Mouse (Mus musculus): ENCODE measurements around the gene Mrpl3.
"Not testable (repeated sequence)": the region's sequence is repeated elsewhere in the genome, so short reads cannot be mapped to it uniquely, and the experiment has no call there.

Mrpl3 gene

DNA sequence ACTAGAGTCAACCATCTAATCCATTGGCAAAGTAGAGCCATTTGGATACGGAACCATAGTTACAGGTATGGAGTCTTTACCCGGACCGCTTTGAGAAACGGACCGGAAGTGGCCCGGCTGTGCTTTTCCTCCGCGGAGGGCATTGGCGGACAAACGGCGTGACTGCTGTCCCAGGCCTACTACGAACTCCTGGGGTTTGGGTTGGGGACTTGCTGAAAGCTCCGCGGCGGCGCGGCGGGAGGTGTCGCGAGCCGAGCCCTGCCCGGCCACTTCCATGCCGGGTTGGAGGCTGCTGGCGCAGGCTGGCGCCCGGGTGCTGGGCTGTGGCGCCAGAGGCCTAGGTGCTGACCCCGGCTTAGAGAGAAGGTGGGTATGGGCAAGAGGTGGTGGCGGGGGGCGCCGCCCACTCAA is at the start of gene Mrpl3:
Gene Mrpl3 (plus strand): TSS at position 93 of the 411 bp plus-strand sequence.
- peak; percentile 77 for DNase-seq (ENCODE audit: low spot score)

DNA sequence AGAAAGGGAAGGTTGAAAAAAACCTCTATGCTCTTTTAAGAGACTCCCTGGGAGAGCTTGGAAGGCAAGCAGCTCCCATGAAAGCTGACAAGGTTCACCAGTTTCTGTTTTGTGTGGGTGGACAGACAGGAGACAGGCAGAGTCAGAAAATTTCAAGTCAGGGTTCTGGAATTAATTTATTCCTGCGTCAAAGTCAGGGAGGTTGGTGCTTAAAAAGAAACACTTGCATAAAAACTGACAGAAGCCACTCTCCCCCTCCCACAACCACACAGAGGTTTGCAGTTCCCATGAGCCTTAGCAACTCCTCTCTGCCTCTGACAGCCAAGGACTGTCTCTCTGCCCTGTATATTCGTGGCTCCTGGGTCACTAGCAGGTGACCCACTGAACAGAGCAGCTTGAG is 42.3 kb upstream of the Mrpl3 start:
- DNase-seq (ENCODE audit: low spot score): no peak

DNA sequence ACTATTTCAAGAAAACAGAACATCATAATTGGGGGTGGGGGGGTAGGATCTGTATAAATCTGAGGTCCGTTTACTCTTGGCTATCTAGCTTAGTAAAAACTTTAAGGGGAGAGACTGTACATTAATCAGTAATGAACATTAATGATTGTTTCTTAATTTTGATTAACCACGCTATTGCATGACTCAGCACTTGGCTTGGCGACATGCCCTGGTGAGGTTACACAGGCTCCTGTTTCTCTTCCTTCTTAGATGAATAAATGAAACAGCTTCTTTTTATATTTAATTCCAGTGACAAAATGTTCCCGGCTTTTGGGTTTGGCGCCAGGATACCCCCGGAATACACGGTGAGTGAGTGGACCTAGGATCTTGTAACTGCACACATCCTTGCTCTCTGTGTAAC is 34.9 kb upstream of the Mrpl3 start:
- DNase-seq (ENCODE audit: low spot score): no peak

DNA sequence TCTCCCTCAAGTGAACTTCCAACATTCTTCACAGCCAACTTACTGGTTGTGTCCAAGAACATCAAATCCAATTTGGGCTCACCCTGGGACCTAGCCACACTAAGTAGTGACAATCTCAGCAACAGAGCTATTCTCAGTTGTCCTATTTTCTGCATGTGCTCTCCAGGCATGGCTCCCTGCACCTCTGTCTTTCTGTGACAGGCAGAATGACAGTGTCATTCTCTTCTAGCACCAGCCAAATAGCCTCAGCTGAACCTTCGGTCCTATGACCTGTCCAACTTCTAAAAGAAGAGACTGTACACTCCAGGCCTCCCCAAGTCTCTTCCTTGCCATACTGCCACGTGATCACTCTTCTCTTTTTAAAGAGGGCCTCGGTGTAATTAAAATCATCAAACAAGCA is 24.7 kb upstream of the Mrpl3 start:
- no peak for DNase-seq (ENCODE audit: low spot score)

DNA sequence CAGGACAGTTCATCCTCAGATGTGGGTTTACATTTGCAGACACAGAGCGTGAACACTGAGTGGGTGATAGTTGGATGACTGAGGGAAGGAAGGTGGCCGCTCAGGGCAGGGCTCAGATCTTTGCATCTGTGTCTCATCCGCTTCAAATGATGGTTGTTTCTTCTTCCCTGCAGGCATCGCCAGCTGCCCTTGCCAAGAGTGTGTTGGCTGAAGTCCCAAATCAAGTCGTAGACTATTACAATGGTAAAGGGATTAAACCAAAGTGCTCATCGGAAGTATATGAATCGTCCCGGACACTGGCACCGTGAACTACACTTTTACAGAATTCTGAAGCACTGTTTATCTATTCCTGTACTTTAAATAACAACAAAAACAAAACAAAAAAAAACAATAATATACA is 20.5 kb upstream of the Mrpl3 start:
- DNase-seq (ENCODE audit: low spot score): no peak

DNA sequence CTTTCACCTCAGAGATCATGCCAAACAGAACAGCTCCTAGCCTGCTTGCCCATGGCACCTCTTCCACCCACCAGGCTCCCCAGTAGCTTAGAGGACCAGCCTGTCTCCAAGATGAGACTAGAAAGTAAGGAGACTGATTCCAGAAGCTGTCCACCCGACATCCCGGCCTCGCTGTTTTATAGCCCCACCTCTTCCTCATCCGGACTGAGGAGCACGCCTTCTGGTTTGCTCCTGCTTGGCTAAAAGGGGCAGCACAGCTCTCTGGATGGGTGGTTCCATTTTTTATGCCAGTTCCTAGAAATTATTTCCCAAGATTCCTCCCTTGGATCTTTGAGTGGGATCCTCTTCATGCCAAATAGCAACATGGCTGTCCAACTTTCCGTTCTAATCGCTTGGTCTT is 19.4 kb upstream of the Mrpl3 start:
- DNase-seq (ENCODE audit: low spot score): no peak

DNA sequence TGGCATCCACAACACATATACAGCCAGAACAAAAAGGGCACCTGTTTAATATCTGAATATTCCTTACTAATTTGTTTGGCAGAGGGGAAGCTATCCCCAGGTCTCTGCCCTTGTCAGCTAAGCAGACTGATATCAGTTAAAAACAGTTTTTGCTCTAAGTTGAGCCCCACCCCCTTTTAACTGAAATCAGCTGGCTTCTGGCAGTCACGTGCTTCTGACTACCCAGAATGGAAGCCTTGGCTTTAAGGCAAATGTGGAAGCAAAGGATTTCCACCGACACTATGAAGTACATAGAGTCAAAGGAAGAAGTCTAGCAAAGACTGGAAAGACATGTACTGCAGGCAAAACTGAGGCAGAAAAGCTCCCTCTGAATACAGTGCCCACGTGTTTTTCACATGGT is 15.2 kb upstream of the Mrpl3 start:
- no peak for DNase-seq (ENCODE audit: low spot score)

DNA sequence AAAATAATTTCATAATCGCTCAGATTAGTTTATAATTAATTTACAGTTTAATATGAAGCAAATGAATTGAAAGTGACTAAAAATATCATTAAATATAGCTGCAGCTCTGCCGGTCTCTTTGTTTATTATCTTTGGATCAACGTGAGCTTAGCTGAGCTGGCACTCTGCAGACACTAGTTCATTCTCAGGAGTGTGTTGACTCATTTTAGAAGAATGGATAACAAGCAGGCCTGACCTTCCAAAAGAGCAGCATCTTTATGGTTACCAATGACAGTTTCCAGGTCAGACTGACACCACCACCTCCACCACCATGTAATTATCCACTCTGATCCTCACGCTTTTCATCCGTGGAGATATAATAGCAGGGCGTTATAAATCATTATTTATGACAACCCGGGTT is 7.0 kb upstream of the Mrpl3 start:
- no peak for DNase-seq (ENCODE audit: low spot score)

DNA sequence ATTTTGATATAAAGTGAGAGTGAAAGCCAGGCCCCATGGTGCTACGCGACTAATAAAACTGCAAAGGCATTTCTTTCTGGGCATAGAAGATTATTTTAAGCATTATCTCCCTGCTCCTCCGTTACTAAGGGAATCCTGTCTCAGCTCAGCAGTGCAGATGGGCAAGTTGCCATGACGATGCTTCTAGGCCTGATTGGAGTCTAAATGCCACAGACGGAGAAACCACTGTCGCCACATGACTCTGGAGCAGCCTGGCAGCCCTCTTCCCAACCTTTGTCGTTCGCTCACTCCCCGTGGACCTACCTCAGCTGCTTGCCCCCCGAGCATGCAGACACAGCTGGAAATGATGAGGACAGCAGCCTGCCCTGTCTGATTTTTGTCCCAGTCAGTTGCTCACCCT is 4.7 kb upstream of the Mrpl3 start:
- DNase-seq (ENCODE audit: low spot score): no peak

DNA sequence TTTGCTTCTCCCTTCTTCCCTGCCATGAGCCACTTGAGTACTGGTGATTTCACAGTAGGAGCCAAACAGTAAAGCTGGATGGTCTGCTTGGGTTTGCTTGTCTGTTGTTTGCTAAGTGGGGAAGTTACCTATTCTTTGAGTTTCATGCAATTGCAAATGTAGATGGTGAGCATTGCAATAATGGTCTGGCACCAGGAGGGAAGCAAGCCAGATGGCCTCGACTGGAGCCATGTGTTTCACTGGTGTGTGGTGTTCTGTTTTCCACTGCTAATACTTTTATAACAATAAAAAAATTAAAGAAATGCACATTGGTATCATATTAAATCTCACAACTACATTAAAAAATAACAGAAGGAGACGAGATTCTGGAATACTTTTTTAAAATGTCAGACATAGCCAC is 3.4 kb upstream of the Mrpl3 start:
- DNase-seq (ENCODE audit: low spot score): no peak

DNA sequence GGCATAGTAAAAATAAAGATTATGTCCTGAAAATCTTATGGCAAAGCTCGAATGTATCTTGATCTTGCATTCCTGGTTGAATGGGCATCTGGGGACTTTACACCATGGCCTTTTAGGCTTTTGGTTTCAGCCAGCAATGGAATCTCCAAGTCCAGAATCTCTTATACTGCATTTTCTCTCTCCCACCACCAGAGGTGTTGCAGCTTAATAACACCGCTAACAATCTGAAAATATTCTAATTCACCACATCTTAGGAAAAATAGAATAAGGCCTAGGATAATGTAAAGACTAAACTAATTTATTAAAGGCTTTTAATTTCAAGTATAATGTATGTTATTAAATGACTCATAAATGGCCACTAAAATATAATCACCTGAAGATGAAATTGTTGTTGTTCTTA is 2.8 kb upstream of the Mrpl3 start:
- no peak for DNase-seq (ENCODE audit: low spot score)

DNA sequence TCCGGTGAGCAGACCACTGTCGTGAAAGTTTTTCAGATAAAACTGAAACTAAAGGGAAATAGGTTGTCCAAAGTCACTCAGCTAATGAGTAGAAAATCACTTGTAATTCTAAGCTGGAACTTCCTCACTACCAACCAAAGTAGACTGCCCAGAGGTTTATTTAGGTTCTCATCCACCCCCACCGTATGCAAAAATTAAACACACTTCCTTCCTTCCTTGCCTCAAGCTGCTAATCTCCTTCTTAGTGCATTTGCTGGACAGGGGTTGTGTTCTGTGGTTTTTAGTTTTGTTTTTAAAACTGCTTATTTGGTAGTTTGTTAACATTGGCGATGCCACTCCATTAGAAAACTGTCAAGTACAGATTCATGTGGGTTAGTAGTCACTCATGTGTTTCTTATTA is 773 bp downstream of the Mrpl3 start:
- DNase-seq (ENCODE audit: low spot score): no peak

DNA sequence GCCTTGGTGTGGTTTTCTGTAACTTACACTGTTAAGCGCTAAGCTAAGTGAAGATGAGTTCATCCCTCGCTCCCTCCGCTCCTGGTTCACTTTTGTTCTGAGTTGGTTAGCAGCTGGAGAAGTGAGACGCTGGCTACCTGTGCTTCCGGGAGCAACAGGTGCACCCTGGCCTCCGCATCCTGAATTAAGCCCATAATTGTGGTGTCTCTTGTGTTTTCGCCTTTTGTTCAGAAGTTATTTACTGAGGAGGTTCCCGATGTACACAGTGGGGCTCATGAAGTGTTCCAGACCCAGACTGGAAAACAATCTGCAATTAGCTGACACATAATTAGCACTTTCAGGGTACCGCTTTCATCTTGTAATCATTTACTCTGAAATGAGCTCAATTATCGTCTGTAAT is 16.1 kb downstream of the Mrpl3 start:
- no peak for DNase-seq (ENCODE audit: low spot score)

DNA sequence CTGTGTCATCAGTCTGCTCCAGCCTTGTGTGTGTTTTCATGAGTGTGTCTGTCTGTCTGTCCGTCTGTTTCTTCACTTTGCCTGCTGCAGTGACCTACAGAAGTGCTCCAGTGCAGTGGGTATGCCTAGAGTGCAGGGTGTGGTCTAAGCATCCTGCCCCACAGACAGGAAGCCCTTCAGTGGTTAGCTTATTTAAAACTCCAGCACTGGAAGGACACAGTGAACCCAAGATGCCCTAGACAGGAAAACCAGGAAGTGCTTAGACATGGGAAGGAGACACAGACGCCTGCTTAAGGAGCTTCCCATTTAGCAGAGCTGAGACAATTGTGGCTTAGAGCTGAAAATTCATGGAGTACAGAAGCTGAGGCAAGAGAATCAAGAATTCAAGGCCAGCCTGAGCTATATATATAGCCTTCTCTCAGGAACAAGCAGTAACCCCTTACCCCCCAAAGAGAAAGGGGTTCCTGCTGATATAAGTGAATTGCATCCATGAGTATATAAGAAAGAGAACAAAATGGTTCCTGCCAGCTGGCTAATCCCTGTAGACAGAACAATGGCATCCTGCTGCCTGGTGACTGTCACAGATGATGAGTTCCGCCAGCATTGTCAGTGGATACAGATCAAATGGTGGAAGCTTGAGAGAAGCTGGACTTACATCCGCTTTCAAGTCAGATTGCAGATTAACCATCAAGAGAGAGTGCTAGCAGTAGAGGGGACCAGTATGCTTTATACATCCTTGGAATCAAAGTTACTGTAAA is 20.1 kb downstream of the Mrpl3 start:
- peak; percentile 57 for DNase-seq (ENCODE audit: low spot score)

DNA sequence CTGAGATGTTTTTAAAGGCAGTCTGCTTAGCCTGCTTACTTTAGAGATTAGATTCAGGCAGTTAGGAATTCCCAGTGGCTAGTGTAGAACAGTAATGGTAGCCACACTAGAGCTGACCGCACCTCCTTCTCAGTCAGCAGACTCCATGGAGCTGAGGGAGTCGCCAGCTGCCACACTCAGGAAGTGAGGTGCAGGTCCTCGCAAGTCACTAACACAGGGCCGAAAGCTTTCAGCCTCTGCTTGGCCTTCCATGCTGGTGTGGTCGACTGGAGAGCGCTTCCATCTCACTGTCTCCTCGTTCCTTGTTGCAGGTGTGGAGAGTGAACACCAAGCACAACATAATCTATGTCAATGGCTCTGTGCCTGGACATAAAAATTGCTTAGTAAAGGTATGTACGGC is 21.8 kb downstream of the Mrpl3 start:
- DNase-seq (ENCODE audit: low spot score): no peak

DNA sequence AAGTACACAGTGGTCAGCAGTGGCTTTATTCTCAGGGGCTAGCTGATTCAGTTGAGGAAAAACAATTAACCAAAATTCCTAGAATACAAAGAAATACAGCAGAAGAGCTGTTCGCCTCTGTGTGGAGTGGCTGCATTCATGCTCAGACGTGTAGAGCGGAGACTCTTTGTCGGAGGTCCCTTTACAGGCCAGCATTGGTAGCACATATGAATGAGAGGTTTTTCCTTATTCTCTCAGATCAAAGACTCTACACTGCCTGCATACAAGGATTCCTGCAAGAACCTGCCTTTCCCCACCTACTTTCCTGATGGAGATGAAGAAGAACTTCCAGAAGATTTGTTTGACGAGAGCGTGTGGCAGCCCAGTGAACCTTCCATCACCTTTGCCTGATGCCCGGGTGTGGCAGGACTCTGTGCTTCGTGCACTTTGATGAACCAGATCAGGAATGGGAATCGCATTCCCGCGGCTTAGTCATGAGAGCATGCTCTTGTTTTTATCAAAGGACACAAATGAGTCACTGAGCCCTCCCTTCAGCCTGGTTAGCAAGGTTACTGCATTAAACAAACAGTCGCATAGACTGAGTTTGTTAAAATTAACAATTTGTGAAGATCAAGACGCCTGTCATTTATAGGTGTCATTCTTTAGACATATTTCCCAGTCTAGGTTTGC is 23.9 kb downstream of the Mrpl3 start:
- DNase-seq (ENCODE audit: low spot score): no peak

DNA sequence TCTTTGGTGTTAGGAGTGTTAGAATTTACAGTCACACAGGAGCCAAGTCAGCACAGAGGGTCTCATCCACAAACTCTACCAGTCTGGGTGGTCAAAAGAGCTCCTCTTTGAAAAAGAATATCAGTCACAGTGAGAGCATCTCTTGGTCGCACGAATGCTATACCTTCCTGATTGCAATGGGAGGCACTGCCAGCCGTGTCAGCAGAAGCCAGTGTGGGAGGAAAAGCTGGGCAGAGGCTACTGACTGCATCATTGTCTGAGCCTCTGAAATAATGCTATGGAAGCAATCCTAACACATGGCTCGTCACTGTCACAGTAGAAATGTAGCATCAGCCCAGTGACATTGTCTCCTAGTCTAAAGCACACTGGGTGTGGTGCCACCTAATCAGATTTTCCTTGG is 25.4 kb downstream of the Mrpl3 start:
- DNase-seq (ENCODE audit: low spot score): no peak

DNA sequence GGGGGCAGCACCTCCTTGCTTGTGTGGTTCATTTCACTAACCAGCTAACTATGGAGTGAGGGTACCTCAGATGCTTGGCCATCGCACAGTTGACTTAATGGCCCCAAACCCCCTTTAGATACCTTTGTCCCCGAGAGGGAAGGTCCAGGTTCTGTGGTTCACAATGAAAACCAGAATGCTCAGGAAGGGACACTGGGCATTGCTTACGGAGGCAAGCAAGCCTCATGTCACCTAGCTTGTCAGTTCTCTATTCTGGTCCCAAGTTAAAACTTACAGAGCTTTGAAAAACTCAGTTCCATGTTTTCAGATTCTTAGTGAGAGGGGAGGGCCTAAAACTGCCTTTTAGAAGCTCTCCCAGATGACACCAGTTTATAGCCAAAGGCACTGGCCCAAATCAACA is 27.2 kb downstream of the Mrpl3 start:
- DNase-seq (ENCODE audit: low spot score): no peak

DNA sequence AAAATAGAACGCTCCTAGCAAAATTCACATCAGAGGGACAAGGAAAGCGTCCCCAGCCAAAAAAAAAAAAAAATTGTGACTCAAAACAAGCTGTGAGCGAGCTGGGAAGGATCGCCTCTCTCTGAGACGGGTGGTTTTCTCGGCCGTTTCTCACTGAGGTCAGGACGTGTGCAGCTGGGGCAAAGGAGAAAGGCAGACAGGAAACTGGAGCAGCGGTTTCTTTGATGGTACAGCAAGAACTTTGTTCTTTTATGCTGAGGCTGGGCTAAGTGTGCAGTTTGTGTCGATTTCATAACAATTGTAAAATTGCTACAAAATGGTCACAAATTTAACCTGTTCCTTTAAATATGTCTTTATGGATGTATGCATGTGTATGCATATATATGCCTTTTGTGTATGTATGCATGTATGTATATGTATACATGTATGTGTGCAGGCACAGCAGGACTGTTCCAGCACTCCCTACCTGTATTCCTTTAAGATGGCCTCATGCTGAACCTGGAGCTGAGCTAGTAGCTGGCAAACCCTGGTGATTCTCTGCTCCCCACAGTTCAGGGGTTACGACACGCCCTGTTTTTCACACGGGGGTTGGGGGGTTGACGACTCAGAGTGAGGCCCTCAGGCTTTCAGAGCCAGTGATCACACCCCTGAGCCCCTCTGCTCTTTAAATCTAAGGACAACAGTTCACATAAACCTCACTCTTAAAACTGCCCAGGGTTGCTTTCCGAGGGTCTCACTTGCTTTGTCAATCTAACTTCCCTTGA is 48.0 kb downstream of the Mrpl3 start:
- no peak for DNase-seq (ENCODE audit: low spot score)

DNA sequence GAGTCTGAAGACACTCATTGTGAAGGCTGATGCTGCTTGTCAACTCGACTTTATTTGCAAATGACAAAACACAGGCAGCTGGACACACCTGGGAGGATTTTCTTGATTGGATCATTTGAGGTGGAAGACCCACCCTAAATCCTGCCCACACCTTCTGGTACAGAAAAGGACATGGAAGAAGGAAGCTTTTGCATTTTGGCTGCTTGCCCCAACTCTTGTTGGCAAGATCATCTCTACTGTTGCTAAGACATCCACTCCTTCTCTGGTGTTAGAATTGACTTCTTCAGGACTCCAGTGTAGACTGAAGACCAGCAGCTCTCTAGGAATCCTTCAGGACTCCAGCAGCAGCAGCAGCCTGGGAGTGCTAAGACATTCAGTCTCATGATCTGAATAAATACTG is 48.9 kb downstream of the Mrpl3 start:
- no peak for DNase-seq (ENCODE audit: low spot score)

DNA sequence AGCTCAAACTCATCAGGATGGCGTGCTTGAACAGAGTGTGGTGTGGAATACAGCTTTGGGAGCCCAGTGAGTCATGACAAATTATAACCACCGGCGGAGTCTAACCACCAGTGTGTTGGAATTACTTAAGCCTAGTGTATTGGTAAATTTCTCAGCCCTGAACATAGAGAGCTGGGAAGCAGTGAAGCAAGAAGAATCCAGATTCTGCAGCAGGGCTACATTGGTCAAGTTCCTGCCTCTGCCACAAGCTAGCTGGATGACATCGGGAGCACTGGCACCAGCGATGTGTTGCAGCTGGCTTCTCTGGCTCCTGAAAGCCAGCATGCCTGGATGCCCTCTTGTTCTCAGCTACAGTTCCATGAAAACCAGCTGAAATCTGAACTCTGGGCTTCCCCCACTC is 50.9 kb downstream of the Mrpl3 start:
- no peak for DNase-seq (ENCODE audit: low spot score)

DNA sequence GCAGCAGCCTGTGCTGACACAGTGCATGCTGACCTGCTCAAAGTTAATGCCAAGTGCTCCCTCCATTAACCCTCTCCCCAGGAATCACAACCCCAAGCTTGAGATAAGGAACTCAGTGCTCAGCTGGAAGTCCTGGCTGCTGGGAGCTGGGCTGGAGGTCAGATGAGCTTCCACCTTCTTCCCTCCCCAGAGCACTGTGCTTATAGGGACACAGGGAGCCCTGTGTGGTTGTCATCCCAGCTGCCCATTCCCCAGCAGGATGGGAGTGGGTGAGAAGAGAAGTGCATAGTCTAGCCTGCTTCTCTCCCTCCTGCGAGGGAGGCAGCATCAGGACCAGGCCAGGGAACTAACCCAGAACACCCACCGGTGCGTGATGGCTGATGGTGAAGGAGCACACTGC is 72.2 kb downstream of the Mrpl3 start:
- DNase-seq (ENCODE audit: low spot score): not testable (repeated sequence)

Data from lung, postnatal 25 days (tissue).